Mouse (Mus musculus): ENCODE results near the gene Ptprj. TPM values are rescaled to one million over a fixed set of nuclear protein-coding genes. Genes with fewer than 3 reads are reported as not detected.

Gene Ptprj
- polyA plus RNA-seq, 1 experiment from 2014 or later, result 7.2 TPM

DNA sequence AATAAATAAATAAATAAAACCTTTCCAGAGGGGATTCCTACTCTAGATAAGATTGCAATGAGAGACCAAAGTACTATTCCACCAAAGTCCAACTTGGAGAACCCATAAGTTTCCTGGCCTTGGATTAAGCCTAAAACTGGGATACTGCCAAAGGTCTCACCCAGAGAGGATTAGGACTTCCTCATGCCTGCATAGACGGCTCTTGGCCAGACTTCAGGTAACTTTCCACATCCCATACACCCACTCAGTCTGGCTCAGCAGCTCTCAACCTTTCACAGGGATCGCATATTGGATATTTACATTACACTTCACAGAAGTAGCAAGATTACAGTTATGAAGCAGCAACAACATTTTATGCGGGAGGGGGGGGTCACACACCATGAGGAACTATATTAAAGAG lies 82.9 kb downstream of the Ptprj start:
- H3K4me3 ChIP-seq (replicated peaks; ENCODE audit: low read depth, low read length), result no peak overlapping the region
- no peak overlapping the region for H3K9ac ChIP-seq (ENCODE audit: low read depth, low read length)
- H3K27me3 ChIP-seq (ENCODE audit: insufficient read depth, low read length), result no peaks in the 10 kb centered on the region
- 0 out of 2 replicates have a peak, but pooled peaks cover 6% of the 10 kb centered on the region for H3K4me1 ChIP-seq (replicated peaks; ENCODE audit: insufficient read depth, low read length)
- no peak for TF ChIP-seq CTCF (IDR thresholded peaks at IDR 0.05; ENCODE audit: low read depth)
- no peak overlapping the region for H3K27ac ChIP-seq
- no peaks in the 10 kb centered on the region for H3K36me3 ChIP-seq (ENCODE audit: insufficient read depth, low read length)
- 65% methylated on average over 3 of the region's 3 CpGs for WGBS
- no peaks in the 10 kb centered on the region for H3K9me3 ChIP-seq (replicated peaks; ENCODE audit: low read length)
- DNase-seq (ENCODE audit: low spot score), result no peak
- no peak for ATAC-seq (replicated peaks; ENCODE audit: low FRiP score, low read depth)
- H3K4me2 ChIP-seq (ENCODE audit: low read length), result no peak overlapping the region

DNA sequence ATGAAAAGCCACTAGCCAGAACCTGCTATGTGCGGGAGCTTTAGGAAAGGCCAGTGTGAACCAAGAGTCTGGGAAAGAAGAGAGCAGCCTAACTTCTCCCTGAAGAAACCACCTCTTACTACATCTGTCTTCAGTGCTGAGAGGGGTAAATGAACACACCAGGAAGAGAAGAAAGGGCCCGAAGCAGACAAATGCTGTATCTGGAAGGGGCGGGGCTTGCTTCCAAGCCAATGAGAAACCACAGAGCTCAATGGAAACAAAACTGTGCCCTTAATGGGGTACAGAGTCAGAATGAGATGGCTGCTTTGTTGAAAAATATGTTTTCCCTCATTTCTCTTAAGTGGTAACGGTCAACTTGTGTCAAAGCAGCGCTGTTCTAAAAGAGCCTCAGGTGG lies 83.8 kb downstream of the Ptprj start:
- 84% methylated on average over 5 of the region's 5 CpGs for WGBS

DNA sequence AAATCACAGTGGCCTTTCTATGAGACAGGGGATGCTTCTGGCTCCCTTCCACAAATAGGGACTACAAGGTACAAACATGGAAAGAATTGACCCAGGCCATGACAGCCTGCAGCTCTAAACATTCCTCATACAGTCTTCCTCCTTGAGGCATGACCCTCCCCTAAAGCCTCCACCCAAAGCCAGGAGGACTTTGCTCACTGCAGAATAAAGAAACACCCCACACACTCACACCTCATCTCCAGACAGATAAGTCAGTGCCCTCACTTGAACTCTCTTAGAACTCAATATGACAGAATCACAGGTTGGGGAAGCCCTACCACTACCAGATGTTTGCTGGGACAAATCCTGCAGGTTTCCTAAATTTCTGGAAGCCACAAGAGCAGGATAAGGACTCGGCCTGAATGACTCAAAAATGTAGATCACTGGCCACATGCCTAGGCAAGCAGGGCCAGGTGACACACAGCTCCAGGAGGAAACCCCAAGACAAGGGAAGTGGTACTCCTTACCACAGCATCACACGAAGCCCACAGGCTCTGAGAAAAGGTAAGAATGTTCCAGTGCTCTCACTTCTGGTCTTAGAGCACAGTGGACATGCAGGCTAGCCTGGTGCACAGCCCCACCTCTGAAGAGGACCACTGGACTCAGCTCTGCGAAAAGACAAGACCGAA lies 84.3 kb downstream of the Ptprj start:
- WGBS, result 82% methylated on average over 4 of the region's 4 CpGs

More for the DNA sequence above, 83.8 kb downstream of the Ptprj start:
- no peak for TF ChIP-seq CTCF (IDR thresholded peaks at IDR 0.05; ENCODE audit: low read depth)
- Histone ChIP-seq H3K27me3 (ENCODE audit: insufficient read depth, low read length) (no peaks in the 10 kb centered on the region), H3K4me2 (ENCODE audit: low read length) (no peak overlapping the region), H3K4me1 (replicated peaks; ENCODE audit: insufficient read depth, low read length) (0 out of 2 replicates have a peak, but pooled peaks cover 3% of the 10 kb centered on the region), H3K9me3 (replicated peaks; ENCODE audit: low read length) (no peaks in the 10 kb centered on the region), H3K4me3 (replicated peaks; ENCODE audit: low read depth, low read length) (no peak overlapping the region), H3K27ac (no peak overlapping the region), H3K9ac (ENCODE audit: low read depth, low read length) (no peak overlapping the region), H3K36me3 (ENCODE audit: insufficient read depth, low read length) (no peaks in the 10 kb centered on the region)
- ATAC-seq (replicated peaks; ENCODE audit: low FRiP score, low read depth) (no peak), DNase-seq (ENCODE audit: low spot score) (no peak)

DNA sequence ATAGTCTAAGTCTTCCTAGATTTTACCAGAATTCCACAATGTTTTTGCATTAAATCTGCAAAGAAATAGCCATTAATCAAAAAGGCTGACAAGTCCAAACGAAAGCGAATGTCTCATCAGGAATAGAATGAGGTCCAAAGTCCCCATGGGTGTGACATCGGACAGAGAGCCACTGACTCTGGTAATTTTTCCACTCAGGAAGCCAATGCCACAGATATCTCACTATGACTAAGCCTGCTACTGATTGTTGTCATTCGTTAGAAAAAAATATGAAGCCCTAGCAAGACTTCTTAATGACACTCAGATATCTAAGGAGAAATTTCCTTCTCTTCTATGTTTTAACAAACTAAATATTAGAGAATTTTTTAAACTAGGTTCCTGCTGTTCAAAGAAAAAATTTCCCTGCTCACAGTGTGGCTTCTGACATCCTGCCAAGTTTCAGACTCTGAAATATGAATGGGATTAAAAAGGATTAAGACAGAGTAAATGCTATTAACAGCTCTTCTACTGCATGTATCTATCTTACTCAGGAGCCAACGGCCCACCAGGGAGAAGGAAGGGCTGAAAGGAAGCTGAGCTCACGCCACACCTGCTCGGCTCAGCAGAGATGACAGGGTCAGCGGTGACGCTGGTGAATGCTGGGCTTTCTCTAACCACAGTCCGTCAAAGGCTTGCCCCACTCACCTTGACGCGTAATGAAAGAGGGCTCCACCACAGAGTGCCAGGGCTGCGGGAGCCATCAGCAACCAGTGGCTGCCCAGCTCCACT lies 90.0 kb downstream of the Ptprj start:
- ATAC-seq (replicated peaks; ENCODE audit: low FRiP score, low read depth), result no peak
- 54% methylated on average over 13 of the region's 13 CpGs for WGBS
- no peaks in the 10 kb centered on the region for H3K9me3 ChIP-seq (replicated peaks; ENCODE audit: low read length)
- H3K36me3 ChIP-seq (ENCODE audit: insufficient read depth, low read length), result no peaks in the 10 kb centered on the region
- no peak for DNase-seq (ENCODE audit: low spot score)
- no peak for TF ChIP-seq CTCF (IDR thresholded peaks at IDR 0.05; ENCODE audit: low read depth)
- peaks cover 12% of the 10 kb centered on the region for H3K4me1 ChIP-seq (replicated peaks; ENCODE audit: insufficient read depth, low read length)
- H3K4me2 ChIP-seq (ENCODE audit: low read length), result no peak overlapping the region
- no peak overlapping the region for H3K4me3 ChIP-seq (replicated peaks; ENCODE audit: low read depth, low read length)
- no peak overlapping the region for H3K27ac ChIP-seq
- H3K27me3 ChIP-seq (ENCODE audit: insufficient read depth, low read length), result no peaks in the 10 kb centered on the region
- H3K9ac ChIP-seq (ENCODE audit: low read depth, low read length), result no peak overlapping the region

More for the DNA sequence above, 84.3 kb downstream of the Ptprj start:
- Histone ChIP-seq H3K27ac (no peak overlapping the region), H3K4me3 (replicated peaks; ENCODE audit: low read depth, low read length) (no peak overlapping the region), H3K4me2 (ENCODE audit: low read length) (no peak overlapping the region), H3K4me1 (replicated peaks; ENCODE audit: insufficient read depth, low read length) (no peaks in the 10 kb centered on the region), H3K27me3 (ENCODE audit: insufficient read depth, low read length) (no peaks in the 10 kb centered on the region), H3K9ac (ENCODE audit: low read depth, low read length) (no peak overlapping the region), H3K36me3 (ENCODE audit: insufficient read depth, low read length) (no peaks in the 10 kb centered on the region), H3K9me3 (replicated peaks; ENCODE audit: low read length) (no peaks in the 10 kb centered on the region)
- ATAC-seq (replicated peaks; ENCODE audit: low FRiP score, low read depth) (no peak), DNase-seq (ENCODE audit: low spot score) (no peak)
- no peak for TF ChIP-seq CTCF (IDR thresholded peaks at IDR 0.05; ENCODE audit: low read depth)

DNA sequence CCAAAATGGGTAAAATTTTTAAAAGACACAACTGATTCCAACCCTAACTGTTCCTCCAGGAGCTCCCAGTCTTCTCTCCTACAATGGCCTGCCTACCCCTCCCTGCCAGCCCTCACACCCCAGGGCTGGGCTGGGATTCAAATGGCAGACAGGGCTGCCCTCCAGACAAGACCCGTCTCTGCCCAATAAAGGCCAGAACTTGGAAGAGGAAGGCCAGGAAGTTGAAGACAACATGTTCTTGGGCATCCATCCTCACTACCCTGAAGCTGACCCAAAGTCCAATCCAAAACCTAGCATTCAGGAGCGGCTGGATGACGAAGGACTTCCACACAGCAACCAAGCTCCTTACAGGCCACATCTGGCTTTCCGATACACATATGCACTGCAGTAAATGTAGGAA lies 90.6 kb downstream of the Ptprj start:
- Histone ChIP-seq H3K4me3 (replicated peaks; ENCODE audit: low read depth, low read length) (no peak overlapping the region), H3K27ac (no peak overlapping the region), H3K9ac (ENCODE audit: low read depth, low read length) (no peak overlapping the region), H3K4me1 (replicated peaks; ENCODE audit: insufficient read depth, low read length) (peaks cover 12% of the 10 kb centered on the region), H3K27me3 (ENCODE audit: insufficient read depth, low read length) (no peaks in the 10 kb centered on the region), H3K36me3 (ENCODE audit: insufficient read depth, low read length) (no peaks in the 10 kb centered on the region), H3K9me3 (replicated peaks; ENCODE audit: low read length) (no peaks in the 10 kb centered on the region), H3K4me2 (ENCODE audit: low read length) (no peak overlapping the region)
- ATAC-seq (replicated peaks; ENCODE audit: low FRiP score, low read depth) (no peak), DNase-seq (ENCODE audit: low spot score) (no peak)
- no peak for TF ChIP-seq CTCF (IDR thresholded peaks at IDR 0.05; ENCODE audit: low read depth)
- 77% methylated on average over 4 of the region's 4 CpGs for WGBS

DNA sequence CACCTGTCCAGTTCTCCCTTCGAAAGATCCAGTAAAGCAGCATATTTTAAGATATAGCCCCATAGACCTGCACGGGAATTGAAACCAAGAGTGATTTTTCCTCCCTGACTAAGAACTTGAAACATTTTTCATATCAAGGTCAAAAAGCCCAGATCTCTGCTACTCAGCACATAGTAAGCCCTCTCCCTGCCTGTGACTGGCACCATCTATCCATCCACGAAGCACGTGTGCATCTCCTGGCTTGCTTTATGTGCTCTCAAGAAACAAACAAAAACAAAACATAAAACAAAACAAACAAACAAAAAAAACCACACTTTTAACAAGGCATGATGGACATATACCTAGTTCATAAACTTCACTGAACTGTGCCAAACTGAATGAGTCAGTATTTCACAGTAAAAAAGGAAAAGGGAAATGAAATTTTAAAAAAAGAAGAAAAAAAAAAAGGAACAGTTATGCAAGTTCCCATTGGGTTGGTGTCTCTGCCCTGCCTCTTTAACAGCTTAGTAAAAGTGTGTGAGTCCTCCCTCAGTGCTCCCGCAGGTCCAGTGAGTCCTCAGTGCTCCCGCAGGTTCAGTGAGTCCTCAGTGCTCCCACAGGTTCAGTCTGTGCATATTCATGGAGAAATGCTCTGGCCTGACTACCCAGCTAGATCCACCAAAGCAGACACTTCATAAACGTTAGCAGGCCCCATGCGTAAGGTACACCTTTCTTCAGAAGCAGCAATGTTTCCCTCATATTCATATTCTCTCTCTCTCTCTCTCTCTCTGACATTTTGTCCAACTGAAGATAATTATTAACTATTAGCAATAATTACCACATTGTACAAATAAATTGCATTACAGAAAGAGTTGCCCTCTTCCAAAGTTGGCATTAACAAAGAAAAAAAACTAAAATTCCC lies 91.5 kb downstream of the Ptprj start:
- ATAC-seq (replicated peaks; ENCODE audit: low FRiP score, low read depth) (no peak), DNase-seq (ENCODE audit: low spot score) (no peak)
- H3K27me3 ChIP-seq (ENCODE audit: insufficient read depth, low read length), result no peaks in the 10 kb centered on the region
- H3K36me3 ChIP-seq (ENCODE audit: insufficient read depth, low read length), result no peaks in the 10 kb centered on the region
- H3K4me1 ChIP-seq (replicated peaks; ENCODE audit: insufficient read depth, low read length), result peaks cover 12% of the 10 kb centered on the region
- no peak overlapping the region for H3K4me3 ChIP-seq (replicated peaks; ENCODE audit: low read depth, low read length)
- H3K4me2 ChIP-seq (ENCODE audit: low read length), result no peak overlapping the region
- H3K9me3 ChIP-seq (replicated peaks; ENCODE audit: low read length), result no peaks in the 10 kb centered on the region
- H3K9ac ChIP-seq (ENCODE audit: low read depth, low read length), result no peak overlapping the region
- TF ChIP-seq CTCF (IDR thresholded peaks at IDR 0.05; ENCODE audit: low read depth), result no peak
- H3K27ac ChIP-seq, result 0 out of 2 replicates have a peak overlapping the region, but pooled peaks have one; percentile 19
- WGBS, result 81% methylated on average over 8 of the region's 8 CpGs
